Mouse (Mus musculus) right cerebral cortex, postnatal 4 days (tissue): Measurements from ENCODE around the gene Sdc1.

Source experiments
- DNase-seq: peaks from one replicate; pipeline ENCODE4 v3.0.0-alpha.2; 2022

Gene Sdc1

DNA sequence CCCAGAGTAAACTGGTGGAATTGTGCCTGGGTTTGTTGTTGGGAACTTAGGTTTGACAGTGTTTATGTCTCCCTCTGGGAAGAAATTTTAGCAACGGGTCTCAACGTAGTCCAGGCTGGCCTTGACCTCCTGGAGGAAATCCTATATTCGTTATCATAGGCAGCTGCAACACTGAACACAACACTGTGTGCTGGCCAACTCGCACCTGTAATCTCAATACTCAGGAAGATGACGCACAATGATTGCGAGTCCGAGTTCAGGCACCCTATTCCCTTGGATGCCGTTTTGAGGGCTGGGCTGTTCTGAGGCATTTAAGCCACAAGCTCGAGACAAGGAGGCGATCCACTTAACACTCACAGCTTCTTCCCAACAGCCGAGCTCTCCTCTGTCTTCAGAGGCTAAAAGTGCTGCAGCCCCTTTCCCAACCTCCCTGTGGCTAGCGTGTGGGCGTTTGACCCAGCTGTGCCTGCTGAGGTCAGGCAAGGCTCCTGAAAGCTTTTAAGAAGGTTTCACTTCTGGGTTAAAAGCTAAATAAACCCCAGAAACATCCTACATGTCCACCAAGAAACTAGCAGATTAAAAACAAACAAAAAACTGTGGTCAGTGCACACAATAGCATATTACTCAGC lies 58.0 kb downstream of the Sdc1 start:
- DNase-seq = no peak

DNA sequence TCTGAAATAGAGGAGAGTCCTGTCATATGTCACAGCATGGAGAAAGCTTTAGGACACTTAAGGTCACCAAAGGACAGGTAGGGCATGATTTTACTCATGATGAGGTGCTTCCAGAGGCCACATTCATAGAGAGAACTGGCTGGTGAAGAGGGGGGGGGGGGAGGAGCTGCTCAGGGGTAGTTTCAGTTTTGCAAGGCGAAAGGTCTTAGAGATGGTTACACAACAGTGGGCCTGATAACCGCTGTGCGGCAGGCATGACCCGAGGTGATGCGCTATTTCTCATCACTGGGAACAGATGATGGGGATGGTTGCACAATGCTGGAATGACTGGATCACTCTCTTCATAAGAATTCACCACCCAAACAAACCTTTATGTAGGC lies 58.5 kb downstream of the Sdc1 start:
- DNase-seq = no peak

DNA sequence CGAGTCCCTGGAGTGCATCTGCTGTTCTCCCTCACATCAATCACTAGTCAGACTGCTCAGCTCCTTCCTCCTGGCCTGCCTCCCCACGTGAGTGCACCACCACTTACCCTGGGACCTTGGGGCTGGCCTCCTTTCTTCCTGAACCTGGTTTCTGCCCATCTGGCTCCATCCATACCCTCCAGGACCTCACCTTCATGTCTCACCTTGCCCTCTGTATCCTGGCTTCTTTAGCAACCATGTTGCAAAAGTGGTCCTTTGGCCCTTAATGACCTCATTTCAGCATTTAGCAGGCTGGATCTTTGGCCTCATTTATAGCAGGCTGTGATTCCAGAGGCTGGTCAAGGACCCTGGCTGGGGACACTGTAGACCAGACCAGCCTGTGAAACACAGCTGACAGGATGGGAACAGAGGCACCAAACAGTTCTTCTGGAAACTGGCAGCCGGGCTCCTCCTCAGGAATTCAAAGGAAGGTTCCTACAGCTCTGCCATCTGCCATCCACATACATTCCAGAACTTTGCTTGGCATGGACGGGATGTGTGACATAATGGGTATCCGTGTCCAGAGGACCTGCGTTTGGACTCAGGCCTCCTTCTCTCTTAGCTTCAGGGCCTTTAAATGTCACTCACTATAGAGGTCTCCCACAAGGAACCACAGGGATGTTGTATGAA lies 60.0 kb downstream of the Sdc1 start:
- peak; percentile 11 for DNase-seq

DNA sequence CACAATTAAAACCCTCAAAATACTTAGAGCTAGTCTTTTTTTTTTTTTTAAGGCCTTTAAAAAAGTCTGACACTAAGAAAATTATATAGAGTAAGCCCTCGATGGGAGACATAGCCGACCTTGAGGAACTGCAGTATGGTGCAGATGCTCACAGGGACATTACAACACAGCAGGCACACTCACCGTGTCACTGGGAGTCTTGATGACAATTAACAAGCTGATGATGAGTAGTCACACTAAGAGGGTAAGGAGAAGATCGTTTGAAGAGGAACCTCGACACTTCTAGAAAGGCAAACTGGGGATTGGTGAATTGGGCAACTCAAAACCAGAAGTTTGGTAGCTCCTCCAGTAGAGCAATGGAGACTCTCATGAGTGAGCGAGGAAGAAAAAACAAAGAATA lies 60.6 kb downstream of the Sdc1 start:
- no peak for DNase-seq

DNA sequence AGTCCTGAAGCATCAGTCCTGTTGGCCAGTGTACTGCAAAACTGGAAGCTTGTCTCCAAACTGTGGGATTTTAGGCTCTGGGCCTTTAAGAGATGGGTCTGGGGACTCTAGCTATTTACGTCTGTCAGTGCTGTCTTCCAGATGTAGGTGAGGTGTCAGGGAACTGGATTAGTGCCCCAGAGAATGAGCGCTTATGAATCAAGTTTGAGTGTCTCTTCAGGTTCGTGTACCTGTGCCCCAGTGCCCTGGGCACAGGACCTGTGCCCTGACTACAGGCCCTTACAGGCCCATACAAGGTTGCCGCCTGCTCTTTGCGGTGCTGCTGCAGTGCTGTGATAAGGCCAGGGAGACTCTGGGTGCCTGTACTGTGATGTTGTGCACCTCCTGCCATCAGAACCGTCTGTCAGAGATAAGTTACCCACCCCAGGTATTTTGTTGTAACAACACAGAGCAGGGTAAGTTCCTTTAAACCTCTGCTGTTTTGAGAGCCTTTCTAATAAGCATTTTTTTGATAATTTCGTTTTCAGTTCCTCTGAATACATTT lies 69.7 kb downstream of the Sdc1 start:
- no peak for DNase-seq

DNA sequence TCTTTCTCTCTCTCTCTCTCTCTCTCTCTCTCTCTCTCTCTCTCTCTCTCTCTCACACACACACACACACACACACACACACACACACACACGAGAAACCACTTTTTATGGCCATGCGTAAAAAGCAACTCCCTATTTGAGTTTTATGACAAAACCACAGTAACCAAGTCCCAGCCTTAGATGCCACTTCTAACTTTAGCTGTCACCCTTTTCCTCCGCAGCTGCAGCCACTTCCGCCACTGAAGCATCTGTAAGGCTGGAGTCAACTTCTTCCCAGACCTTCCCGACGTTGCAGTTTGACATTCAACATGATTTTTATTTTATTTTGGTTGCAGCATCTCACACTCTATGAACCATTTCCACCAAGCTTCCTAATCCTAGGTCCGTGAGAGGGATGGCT lies 71.6 kb downstream of the Sdc1 start:
- DNase-seq = no peak
